Mouse (Mus musculus): ENCODE data around the gene Lsm3. TPM values are rescaled to one million over a fixed set of nuclear protein-coding genes. Genes with fewer than 3 reads are reported as not detected.
A peak's percentile ranks its signal among the peaks of the same experiment; 100 is the strongest.
"Not testable (repeated sequence)": the region's sequence is repeated elsewhere in the genome, so short reads cannot be mapped to it uniquely, and the experiment has no call there.

The Lsm3 gene
- 215 and 233 TPM in 2 replicates for polyA plus RNA-seq (2015; fragmentation: Nextera tagmentation; extraction: Ambion mirVana)

GRCm38 (mm10) chr6:91515545-91516449, at the start of gene Lsm3, which contains the start of gene Xpc:
TSS of gene Lsm3 (plus strand) at chr6:91515928.
TSS of gene Xpc (minus strand) at chr6:91515888.
- H3K27me3 ChIP-seq (replicated peaks; ENCODE audit: control insufficient read depth, insufficient read depth, low read length) = no peaks in the 10 kb centered on the region
- under 1% methylated on average over 80 of the region's 80 CpGs for WGBS
- H3K9ac ChIP-seq (ENCODE audit: low read depth, low read length) = peak within 1 kb of the TSS; percentile 91
- peak within 1 kb of the TSS; percentile 78 for H3K4me2 ChIP-seq (ENCODE audit: low read depth, low read length)
- peaks cover 17% of the 10 kb centered on the region for H3K4me1 ChIP-seq (ENCODE audit: control insufficient read depth, insufficient read depth, low read length)
- peak within 1 kb of the TSS; percentile 43 for H3K27ac ChIP-seq (ENCODE audit: low read length)
- H3K36me3 ChIP-seq (ENCODE audit: control insufficient read depth, insufficient read depth, low read length) = peaks cover 5% of the 10 kb centered on the region; the same call in 1 of the 2 replicates
- H3K9me3 ChIP-seq (ENCODE audit: control insufficient read depth, low read length) = no peaks in the 10 kb centered on the region
- peak; percentile 99 for ATAC-seq
- H3K4me3 ChIP-seq (ENCODE audit: low read length) = peak within 1 kb of the TSS; percentile 70

GRCm38 (mm10) chr6:91467106-91467505, 48.6 kb upstream of the Lsm3 start:
- H3K9me3 ChIP-seq (ENCODE audit: control insufficient read depth, low read length) = no peaks in the 10 kb centered on the region
- no peak overlapping the region for H3K4me2 ChIP-seq (ENCODE audit: low read depth, low read length)
- no peaks in the 10 kb centered on the region for H3K27me3 ChIP-seq (replicated peaks; ENCODE audit: control insufficient read depth, insufficient read depth, low read length)
- WGBS = 79% methylated on average over 1 of the region's 1 CpGs
- ATAC-seq = no peak
- no peak overlapping the region for H3K9ac ChIP-seq (ENCODE audit: low read depth, low read length)
- no peak overlapping the region for H3K4me3 ChIP-seq (ENCODE audit: low read length)
- peaks cover 5% of the 10 kb centered on the region; the same call in 1 of the 2 replicates for H3K4me1 ChIP-seq (ENCODE audit: control insufficient read depth, insufficient read depth, low read length)
- no peak overlapping the region for H3K27ac ChIP-seq (ENCODE audit: low read length)
- H3K36me3 ChIP-seq (ENCODE audit: control insufficient read depth, insufficient read depth, low read length) = peaks cover 13% of the 10 kb centered on the region; the same call in 1 of the 2 replicates

- H3K4me2 ChIP-seq (ENCODE audit: low read depth, low read length) = no peak overlapping the region
- H3K9ac ChIP-seq (ENCODE audit: low read depth, low read length) = no peak overlapping the region
- H3K9me3 ChIP-seq (ENCODE audit: control insufficient read depth, low read length) = no peaks in the 10 kb centered on the region
- no peaks in the 10 kb centered on the region for H3K27me3 ChIP-seq (replicated peaks; ENCODE audit: control insufficient read depth, insufficient read depth, low read length)
- 83% methylated on average over 2 of the region's 2 CpGs for WGBS
- H3K27ac ChIP-seq (ENCODE audit: low read length) = no peak overlapping the region
- peaks cover 19% of the 10 kb centered on the region for H3K4me1 ChIP-seq (ENCODE audit: control insufficient read depth, insufficient read depth, low read length)
- no peak overlapping the region for H3K4me3 ChIP-seq (ENCODE audit: low read length)
- 0 out of 2 replicates have a peak, but pooled peaks cover 9% of the 10 kb centered on the region for H3K36me3 ChIP-seq (ENCODE audit: control insufficient read depth, insufficient read depth, low read length)
- no peak for ATAC-seq
These were observed 45.0 kb upstream of the Lsm3 start for GRCm38 (mm10) chr6:91470712-91471111.

GRCm38 (mm10) chr6:91471427-91471826, 44.3 kb upstream of the Lsm3 start:
- not testable (repeated sequence) for H3K4me3 ChIP-seq (ENCODE audit: low read length); H3K9ac ChIP-seq (ENCODE audit: low read depth, low read length); H3K27ac ChIP-seq (ENCODE audit: low read length); H3K27me3 ChIP-seq (replicated peaks; ENCODE audit: control insufficient read depth, insufficient read depth, low read length); ATAC-seq; H3K36me3 ChIP-seq (ENCODE audit: control insufficient read depth, insufficient read depth, low read length); H3K9me3 ChIP-seq (ENCODE audit: control insufficient read depth, low read length)
- WGBS = 93% methylated on average over 3 of the region's 3 CpGs
- Histone ChIP-seq H3K4me1 (ENCODE audit: control insufficient read depth, insufficient read depth, low read length) (peaks cover 19% of the 10 kb centered on the region), H3K4me2 (ENCODE audit: low read depth, low read length) (peak overlapping the region; percentile 72)

DNA sequence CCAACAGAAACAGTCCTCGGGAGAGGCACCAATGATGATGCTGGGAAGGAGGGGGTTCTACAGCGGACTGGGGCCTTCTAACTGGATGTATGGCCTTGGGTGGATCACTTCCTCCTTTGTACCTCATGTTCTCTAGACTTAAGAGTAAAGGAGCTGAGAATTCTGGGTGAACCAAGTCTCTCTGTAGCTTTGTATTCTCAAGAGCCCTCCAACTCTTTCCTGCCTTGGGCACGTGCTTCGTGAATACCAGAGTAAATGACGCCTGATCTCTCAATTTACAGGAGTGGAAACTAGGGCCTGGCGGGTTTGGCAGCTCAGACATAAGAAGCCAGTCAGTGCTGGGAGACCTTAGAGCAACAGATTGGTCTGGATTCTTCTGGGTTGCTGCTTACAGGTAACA, 43.4 kb upstream of the Lsm3 start:
- ATAC-seq = no peak
- WGBS = 22% methylated on average over 6 of the region's 6 CpGs
- peak overlapping the region; percentile 88 for H3K9ac ChIP-seq (ENCODE audit: low read depth, low read length)
- H3K36me3 ChIP-seq (ENCODE audit: control insufficient read depth, insufficient read depth, low read length) = 0 out of 2 replicates have a peak, but pooled peaks cover 3% of the 10 kb centered on the region
- no peaks in the 10 kb centered on the region for H3K27me3 ChIP-seq (replicated peaks; ENCODE audit: control insufficient read depth, insufficient read depth, low read length)
- H3K9me3 ChIP-seq (ENCODE audit: control insufficient read depth, low read length) = no peaks in the 10 kb centered on the region
- peak overlapping the region; percentile 77 for H3K4me3 ChIP-seq (ENCODE audit: low read length)
- peak overlapping the region; percentile 83 for H3K27ac ChIP-seq (ENCODE audit: low read length)
- peaks cover 19% of the 10 kb centered on the region for H3K4me1 ChIP-seq (ENCODE audit: control insufficient read depth, insufficient read depth, low read length)
- peak overlapping the region; percentile 72 for H3K4me2 ChIP-seq (ENCODE audit: low read depth, low read length)

- Histone ChIP-seq H3K27ac (ENCODE audit: low read length) (peak within 1 kb of the TSS; percentile 83), H3K4me2 (ENCODE audit: low read depth, low read length) (peak within 1 kb of the TSS; percentile 78), H3K36me3 (ENCODE audit: control insufficient read depth, insufficient read depth, low read length) (peaks cover 4% of the 10 kb centered on the region; the same call in 1 of the 2 replicates), H3K4me3 (ENCODE audit: low read length) (peak within 1 kb of the TSS; percentile 77), H3K27me3 (replicated peaks; ENCODE audit: control insufficient read depth, insufficient read depth, low read length) (no peaks in the 10 kb centered on the region), H3K4me1 (ENCODE audit: control insufficient read depth, insufficient read depth, low read length) (peaks cover 19% of the 10 kb centered on the region), H3K9ac (ENCODE audit: low read depth, low read length) (peak within 1 kb of the TSS; percentile 88), H3K9me3 (ENCODE audit: control insufficient read depth, low read length) (no peaks in the 10 kb centered on the region)
- peak; percentile 98 for ATAC-seq
- under 1% methylated on average over 74 of the region's 74 CpGs for WGBS
These were observed 42.6 kb upstream of the Lsm3 start, which contains the start of the genes Chchd4 and Tmem43 for GRCm38 (mm10) chr6:91472868-91473804. TSS of gene Chchd4 (minus strand) at chr6:91473546. TSS of gene Tmem43 (plus strand) at chr6:91473703.

DNA sequence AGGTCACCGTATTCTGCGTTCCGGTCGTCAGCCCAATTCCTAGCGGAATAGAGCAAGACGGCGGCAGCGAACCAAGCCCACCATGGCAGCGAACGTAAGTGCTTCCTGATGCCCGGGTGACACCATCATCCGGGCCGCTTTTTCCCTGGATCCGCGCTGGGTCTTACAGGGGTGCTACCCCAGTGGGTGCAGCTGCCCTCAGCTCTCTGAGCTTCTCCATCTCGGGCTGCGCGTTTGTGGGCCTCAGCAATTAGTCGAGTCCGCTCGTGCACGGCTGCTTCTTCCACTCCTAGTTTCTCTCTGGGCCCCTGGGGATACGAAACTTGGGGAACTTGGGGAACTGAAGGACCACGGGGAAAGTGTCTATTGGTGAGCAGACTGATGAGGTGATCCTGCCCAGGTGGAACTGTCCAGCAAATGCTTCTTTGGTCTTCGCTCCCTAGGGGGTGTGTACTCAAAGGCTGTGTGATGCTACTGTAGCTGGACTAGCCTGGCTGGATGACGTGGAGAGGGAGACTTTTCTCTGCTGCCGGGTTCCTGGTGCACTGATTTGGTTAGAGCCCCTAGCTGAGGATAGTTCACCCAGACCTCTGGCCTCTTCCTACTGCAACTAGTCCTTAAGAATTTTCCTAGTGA, 41.8 kb upstream of the Lsm3 start:
- Histone ChIP-seq H3K4me1 (ENCODE audit: control insufficient read depth, insufficient read depth, low read length) (peaks cover 19% of the 10 kb centered on the region), H3K27me3 (replicated peaks; ENCODE audit: control insufficient read depth, insufficient read depth, low read length) (no peaks in the 10 kb centered on the region), H3K4me3 (ENCODE audit: low read length) (peak overlapping the region; percentile 77), H3K36me3 (ENCODE audit: control insufficient read depth, insufficient read depth, low read length) (peaks cover 10% of the 10 kb centered on the region), H3K27ac (ENCODE audit: low read length) (peak overlapping the region; percentile 72), H3K9ac (ENCODE audit: low read depth, low read length) (peak overlapping the region; percentile 76), H3K4me2 (ENCODE audit: low read depth, low read length) (peak overlapping the region; percentile 78), H3K9me3 (ENCODE audit: control insufficient read depth, low read length) (no peaks in the 10 kb centered on the region)
- peak; percentile 49 for ATAC-seq
- 0% methylated on average over 27 of the region's 27 CpGs for WGBS

DNA sequence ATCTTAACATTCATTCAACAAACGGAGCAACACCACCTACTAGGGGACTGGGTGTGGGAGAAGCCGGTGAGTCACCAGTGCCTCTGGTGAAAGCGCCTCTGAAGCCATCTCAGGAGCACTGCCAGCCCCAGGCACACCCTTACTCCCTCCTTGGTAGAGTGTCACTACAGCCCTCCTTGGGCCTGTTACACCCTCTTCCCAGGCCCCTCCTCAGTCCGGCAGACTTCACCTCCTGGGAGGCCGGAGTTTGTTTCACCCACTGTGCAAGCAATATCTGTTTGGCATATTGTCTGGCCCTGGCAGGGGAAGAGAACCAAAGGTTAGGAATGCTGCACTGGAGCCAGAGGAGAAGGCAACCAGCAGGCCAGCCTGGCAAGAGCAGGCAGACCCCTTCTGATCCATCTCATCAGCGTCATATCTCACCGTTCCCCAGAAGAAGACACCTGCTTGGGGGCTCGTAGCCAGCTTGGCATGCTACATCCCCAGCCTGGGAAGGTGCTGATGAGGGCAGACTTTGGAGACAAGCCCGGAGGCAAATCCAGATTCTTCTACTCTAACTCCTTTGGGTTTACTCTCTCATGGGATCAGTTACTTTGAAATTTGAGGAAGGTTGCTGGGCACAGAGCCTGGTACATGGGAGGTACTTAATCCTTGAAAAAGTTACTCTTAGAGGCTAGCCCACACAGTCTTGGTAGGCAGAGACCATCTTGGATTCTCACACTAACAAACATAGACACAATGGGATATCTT, 41.1 kb upstream of the Lsm3 start:
- peak overlapping the region; percentile 77 for H3K4me3 ChIP-seq (ENCODE audit: low read length)
- peaks cover 19% of the 10 kb centered on the region for H3K4me1 ChIP-seq (ENCODE audit: control insufficient read depth, insufficient read depth, low read length)
- peak overlapping the region; percentile 76 for H3K9ac ChIP-seq (ENCODE audit: low read depth, low read length)
- H3K4me2 ChIP-seq (ENCODE audit: low read depth, low read length) = peak overlapping the region; percentile 78
- 0 out of 2 replicates have a peak overlapping the region, but pooled peaks have one; percentile 72 for H3K27ac ChIP-seq (ENCODE audit: low read length)
- no peaks in the 10 kb centered on the region for H3K9me3 ChIP-seq (ENCODE audit: control insufficient read depth, low read length)
- no peaks in the 10 kb centered on the region for H3K27me3 ChIP-seq (replicated peaks; ENCODE audit: control insufficient read depth, insufficient read depth, low read length)
- peaks cover 14% of the 10 kb centered on the region for H3K36me3 ChIP-seq (ENCODE audit: control insufficient read depth, insufficient read depth, low read length)
- WGBS = 47% methylated on average over 9 of the region's 9 CpGs
- peak; percentile 17 for ATAC-seq
